Mouse (Mus musculus): Measurements from ENCODE around the gene Smyd3. TPM values are rescaled to one million over a fixed set of nuclear protein-coding genes. Genes with fewer than 3 reads are reported as not detected.
"Not testable (repeated sequence)": the region's sequence is repeated elsewhere in the genome, so short reads cannot be mapped to it uniquely, and the experiment has no call there.

The Smyd3 gene
- polyA plus RNA-seq, 1 experiment from 2014 or later = 26.3 TPM

GRCm38 (mm10) chr1:179174241-179174640 is 343.6 kb downstream of the Smyd3 start:
- 93% methylated on average over 4 of the region's 4 CpGs for WGBS
- no peak overlapping the region for H3K9ac ChIP-seq (replicated peaks; ENCODE audit: low read length)

GRCm38 (mm10) chr1:179170555-179170954 is 347.3 kb downstream of the Smyd3 start:
- Histone ChIP-seq H3K4me1 (ENCODE audit: control insufficient read depth, insufficient read depth, low read length) (no peaks in the 10 kb centered on the region), H3K36me3 (replicated peaks; ENCODE audit: control insufficient read depth, insufficient read depth, low read depth, low read length) (no peaks in the 10 kb centered on the region), H3K27ac (replicated peaks; ENCODE audit: low read depth, low read length) (no peak overlapping the region), H3K27me3 (ENCODE audit: control insufficient read depth, insufficient read depth, low read length) (no peaks in the 10 kb centered on the region), H3K4me2 (ENCODE audit: low read depth, low read length) (no peak overlapping the region), H3K4me3 (ENCODE audit: low read depth, low read length) (no peak overlapping the region), H3K9me3 (replicated peaks; ENCODE audit: control insufficient read depth, low read length) (no peaks in the 10 kb centered on the region), H3K9ac (replicated peaks; ENCODE audit: low read length) (no peak overlapping the region)
- 77% methylated on average over 8 of the region's 8 CpGs for WGBS
- ATAC-seq (replicated peaks; ENCODE audit: insufficient number of reproducible peaks, low FRiP score, low TSS enrichment, low read depth) = no peak
- DNase-seq (ENCODE audit: low spot score) = no peak

More at GRCm38 (mm10) chr1:179174241-179174640, 343.6 kb downstream of the Smyd3 start:
- Histone ChIP-seq H3K4me3 (ENCODE audit: low read depth, low read length) (no peak overlapping the region), H3K36me3 (replicated peaks; ENCODE audit: control insufficient read depth, insufficient read depth, low read depth, low read length) (no peaks in the 10 kb centered on the region), H3K4me1 (ENCODE audit: control insufficient read depth, insufficient read depth, low read length) (no peaks in the 10 kb centered on the region), H3K27ac (replicated peaks; ENCODE audit: low read depth, low read length) (no peak overlapping the region), H3K9me3 (replicated peaks; ENCODE audit: control insufficient read depth, low read length) (no peaks in the 10 kb centered on the region), H3K27me3 (ENCODE audit: control insufficient read depth, insufficient read depth, low read length) (no peaks in the 10 kb centered on the region), H3K4me2 (ENCODE audit: low read depth, low read length) (no peak overlapping the region)
- no peak for DNase-seq (ENCODE audit: low spot score)
- ATAC-seq (replicated peaks; ENCODE audit: insufficient number of reproducible peaks, low FRiP score, low TSS enrichment, low read depth) = no peak

GRCm38 (mm10) chr1:179169749-179170148 is 348.1 kb downstream of the Smyd3 start:
- no peak overlapping the region for H3K4me2 ChIP-seq (ENCODE audit: low read depth, low read length)
- DNase-seq (ENCODE audit: low spot score) = no peak
- H3K36me3 ChIP-seq (replicated peaks; ENCODE audit: control insufficient read depth, insufficient read depth, low read depth, low read length) = no peaks in the 10 kb centered on the region
- no peak overlapping the region for H3K4me3 ChIP-seq (ENCODE audit: low read depth, low read length)
- WGBS = 88% methylated on average over 3 of the region's 3 CpGs
- H3K9ac ChIP-seq (replicated peaks; ENCODE audit: low read length) = no peak overlapping the region
- H3K9me3 ChIP-seq (replicated peaks; ENCODE audit: control insufficient read depth, low read length) = no peaks in the 10 kb centered on the region
- H3K27ac ChIP-seq (replicated peaks; ENCODE audit: low read depth, low read length) = no peak overlapping the region
- H3K4me1 ChIP-seq (ENCODE audit: control insufficient read depth, insufficient read depth, low read length) = no peaks in the 10 kb centered on the region
- H3K27me3 ChIP-seq (ENCODE audit: control insufficient read depth, insufficient read depth, low read length) = no peaks in the 10 kb centered on the region
- no peak for ATAC-seq (replicated peaks; ENCODE audit: insufficient number of reproducible peaks, low FRiP score, low TSS enrichment, low read depth)

- DNase-seq (ENCODE audit: low spot score) (no peak), ATAC-seq (replicated peaks; ENCODE audit: insufficient number of reproducible peaks, low FRiP score, low TSS enrichment, low read depth) (no peak)
- Histone ChIP-seq H3K27me3 (ENCODE audit: control insufficient read depth, insufficient read depth, low read length) (no peaks in the 10 kb centered on the region), H3K4me3 (ENCODE audit: low read depth, low read length) (no peak overlapping the region), H3K9me3 (replicated peaks; ENCODE audit: control insufficient read depth, low read length) (no peaks in the 10 kb centered on the region), H3K4me1 (ENCODE audit: control insufficient read depth, insufficient read depth, low read length) (no peaks in the 10 kb centered on the region), H3K9ac (replicated peaks; ENCODE audit: low read length) (no peak overlapping the region), H3K4me2 (ENCODE audit: low read depth, low read length) (no peak overlapping the region), H3K36me3 (replicated peaks; ENCODE audit: control insufficient read depth, insufficient read depth, low read depth, low read length) (no peaks in the 10 kb centered on the region), H3K27ac (replicated peaks; ENCODE audit: low read depth, low read length) (no peak overlapping the region)
- WGBS = 92% methylated on average over 10 of the region's 10 CpGs
These were observed 348.7 kb downstream of the Smyd3 start for GRCm38 (mm10) chr1:179169161-179169560.

- not testable (repeated sequence) for H3K36me3 ChIP-seq (replicated peaks; ENCODE audit: control insufficient read depth, insufficient read depth, low read depth, low read length); H3K9ac ChIP-seq (replicated peaks; ENCODE audit: low read length); H3K4me1 ChIP-seq (ENCODE audit: control insufficient read depth, insufficient read depth, low read length); ATAC-seq (replicated peaks; ENCODE audit: insufficient number of reproducible peaks, low FRiP score, low TSS enrichment, low read depth); H3K4me2 ChIP-seq (ENCODE audit: low read depth, low read length); H3K4me3 ChIP-seq (ENCODE audit: low read depth, low read length); H3K9me3 ChIP-seq (replicated peaks; ENCODE audit: control insufficient read depth, low read length); H3K27me3 ChIP-seq (ENCODE audit: control insufficient read depth, insufficient read depth, low read length); DNase-seq (ENCODE audit: low spot score); H3K27ac ChIP-seq (replicated peaks; ENCODE audit: low read depth, low read length)
- WGBS = 88% methylated on average over 5 of the region's 5 CpGs
These were observed 353.6 kb downstream of the Smyd3 start for GRCm38 (mm10) chr1:179164219-179164618.

- not testable (repeated sequence) for H3K4me1 ChIP-seq (ENCODE audit: control insufficient read depth, insufficient read depth, low read length); DNase-seq (ENCODE audit: low spot score); H3K36me3 ChIP-seq (replicated peaks; ENCODE audit: control insufficient read depth, insufficient read depth, low read depth, low read length); H3K9ac ChIP-seq (replicated peaks; ENCODE audit: low read length); H3K27me3 ChIP-seq (ENCODE audit: control insufficient read depth, insufficient read depth, low read length); ATAC-seq (replicated peaks; ENCODE audit: insufficient number of reproducible peaks, low FRiP score, low TSS enrichment, low read depth); H3K4me2 ChIP-seq (ENCODE audit: low read depth, low read length); H3K9me3 ChIP-seq (replicated peaks; ENCODE audit: control insufficient read depth, low read length); H3K27ac ChIP-seq (replicated peaks; ENCODE audit: low read depth, low read length); H3K4me3 ChIP-seq (ENCODE audit: low read depth, low read length)
- 94% methylated on average over 1 of the region's 1 CpGs for WGBS
These were observed 355.1 kb downstream of the Smyd3 start for GRCm38 (mm10) chr1:179162752-179163151.

- Histone ChIP-seq H3K9ac (replicated peaks; ENCODE audit: low read length) (no peak overlapping the region), H3K9me3 (replicated peaks; ENCODE audit: control insufficient read depth, low read length) (no peaks in the 10 kb centered on the region), H3K27ac (replicated peaks; ENCODE audit: low read depth, low read length) (no peak overlapping the region), H3K27me3 (ENCODE audit: control insufficient read depth, insufficient read depth, low read length) (no peaks in the 10 kb centered on the region), H3K4me3 (ENCODE audit: low read depth, low read length) (no peak overlapping the region), H3K4me1 (ENCODE audit: control insufficient read depth, insufficient read depth, low read length) (no peaks in the 10 kb centered on the region), H3K36me3 (replicated peaks; ENCODE audit: control insufficient read depth, insufficient read depth, low read depth, low read length) (no peaks in the 10 kb centered on the region), H3K4me2 (ENCODE audit: low read depth, low read length) (no peak overlapping the region)
- DNase-seq (ENCODE audit: low spot score) (no peak), ATAC-seq (replicated peaks; ENCODE audit: insufficient number of reproducible peaks, low FRiP score, low TSS enrichment, low read depth) (no peak)
- WGBS = 49% methylated on average over 6 of the region's 6 CpGs
These were observed 355.9 kb downstream of the Smyd3 start for GRCm38 (mm10) chr1:179161947-179162346.

- no peak for ATAC-seq (replicated peaks; ENCODE audit: insufficient number of reproducible peaks, low FRiP score, low TSS enrichment, low read depth)
- no peak overlapping the region for H3K4me3 ChIP-seq (ENCODE audit: low read depth, low read length)
- H3K4me2 ChIP-seq (ENCODE audit: low read depth, low read length) = no peak overlapping the region
- H3K4me1 ChIP-seq (ENCODE audit: control insufficient read depth, insufficient read depth, low read length) = no peaks in the 10 kb centered on the region
- no peaks in the 10 kb centered on the region for H3K27me3 ChIP-seq (ENCODE audit: control insufficient read depth, insufficient read depth, low read length)
- H3K9me3 ChIP-seq (replicated peaks; ENCODE audit: control insufficient read depth, low read length) = no peaks in the 10 kb centered on the region
- no peak overlapping the region for H3K27ac ChIP-seq (replicated peaks; ENCODE audit: low read depth, low read length)
- no peaks in the 10 kb centered on the region for H3K36me3 ChIP-seq (replicated peaks; ENCODE audit: control insufficient read depth, insufficient read depth, low read depth, low read length)
- H3K9ac ChIP-seq (replicated peaks; ENCODE audit: low read length) = no peak overlapping the region
- WGBS = 53% methylated on average over 3 of the region's 3 CpGs
- DNase-seq (ENCODE audit: low spot score) = no peak
These were observed 357.1 kb downstream of the Smyd3 start for GRCm38 (mm10) chr1:179160697-179161096.
